Comparison of ENCODE assay signal across 12 mouse cellular contexts in genomic region chr6:17991625-17992024, GRCm38 (mm10). TPM values are rescaled to one million over a fixed set of nuclear protein-coding genes. Genes with fewer than 3 reads are reported as not detected.
DNase-seq lines count a peak whose midpoint lies in the region; ATAC-seq lines count a peak whose summit lies in the region.
"Had no signal": no experiment of that assay in that cellular context is flagged by ENCODE, and none has a peak within 500 bp of the region (broad histone marks: within the 10 kb centered on the region; RNA-seq: fewer than 3 reads in every experiment).

No protein-coding gene starts in this region.

- no peaks in the 10 kb centered on the region for H3K4me1 ChIP-seq in liver, embryonic 11.5 days (replicated peaks; ENCODE audit: control insufficient read depth, insufficient read depth, low read length)
- H3K4me1 ChIP-seq in midbrain, embryonic 14.5 days (ENCODE audit: control insufficient read depth, insufficient read depth, low read length), result no peaks in the 10 kb centered on the region
- H3K4me1 ChIP-seq: neural tube, embryonic 13.5 days had no signal

- DNase-seq in cerebellum, postnatal 25 days, result peak; percentile 12 to 26
- no peak for DNase-seq in cerebellum, adult 8-10 months
- peak; percentile 6 for DNase-seq in liver
- no peak for DNase-seq in liver, embryonic 11.5 days (ENCODE audit: low spot score)
- DNase-seq in kidney, postnatal 36 days, result peak; percentile 34 to 43
- peak; percentile 44 for DNase-seq in lung, postnatal 14 days
- DNase-seq in B cell, adult 2 months, result no peak
- no peak for DNase-seq in midbrain, embryonic 14.5 days
- DNase-seq: layer of hippocampus, adult 9-11 months had no signal

- no peak overlapping the region for H3K9ac ChIP-seq in liver, embryonic 11.5 days (ENCODE audit: low read depth, low read length)
- H3K9ac ChIP-seq in midbrain, embryonic 14.5 days (replicated peaks; ENCODE audit: low read length), result no peak overlapping the region
- H3K9ac ChIP-seq: forebrain, embryonic 13.5 days; neural tube, embryonic 13.5 days had no signal

- ATAC-seq in liver, embryonic 11.5 days (replicated peaks; ENCODE audit: low FRiP score), result no peak
- ATAC-seq in midbrain, embryonic 14.5 days (ENCODE audit: low FRiP score, low TSS enrichment), result no peak
- ATAC-seq: forebrain, embryonic 13.5 days had no signal

- H3K36me3 ChIP-seq in liver, embryonic 11.5 days (ENCODE audit: control insufficient read depth, insufficient read depth, low read length), result no peaks in the 10 kb centered on the region
- H3K36me3 ChIP-seq in midbrain, embryonic 14.5 days (ENCODE audit: control insufficient read depth, insufficient read depth, low read length), result no peaks in the 10 kb centered on the region
- H3K36me3 ChIP-seq: neural tube, embryonic 13.5 days had no signal

- no peaks in the 10 kb centered on the region for H3K27me3 ChIP-seq in liver, embryonic 11.5 days (replicated peaks; ENCODE audit: control insufficient read depth, insufficient read depth, low read length)
- no peaks in the 10 kb centered on the region for H3K27me3 ChIP-seq in midbrain, embryonic 14.5 days (ENCODE audit: control insufficient read depth, insufficient read depth, low read length)
- H3K27me3 ChIP-seq: neural tube, embryonic 13.5 days had no signal

- 51% methylated on average over 7 of the region's 7 CpGs for WGBS in liver, embryonic 11.5 days
- WGBS in midbrain, embryonic 14.5 days, result 72% methylated on average over 7 of the region's 7 CpGs

- H3K4me2 ChIP-seq in liver, embryonic 11.5 days, result no peak overlapping the region
- H3K4me2 ChIP-seq in midbrain, embryonic 14.5 days (ENCODE audit: low read length), result no peak overlapping the region
- H3K4me2 ChIP-seq: forebrain, embryonic 13.5 days; neural tube, embryonic 13.5 days had no signal

- no peak overlapping the region for H3K27ac ChIP-seq in liver, embryonic 11.5 days (ENCODE audit: low read depth, low read length)
- no peak overlapping the region for H3K27ac ChIP-seq in midbrain, embryonic 14.5 days (replicated peaks; ENCODE audit: low read depth, low read length)
- H3K27ac ChIP-seq: forebrain, embryonic 13.5 days; macrophage; neural tube, embryonic 13.5 days had no signal

- H3K9me3 ChIP-seq in liver, embryonic 11.5 days (ENCODE audit: control insufficient read depth, low read length), result no peaks in the 10 kb centered on the region
- H3K9me3 ChIP-seq in midbrain, embryonic 14.5 days (ENCODE audit: control insufficient read depth, low read length), result no peaks in the 10 kb centered on the region
- H3K9me3 ChIP-seq: forebrain, embryonic 13.5 days; neural tube, embryonic 13.5 days had no signal

- no peak overlapping the region for H3K4me3 ChIP-seq in liver, embryonic 11.5 days (ENCODE audit: low read depth, low read length)
- no peak overlapping the region for H3K4me3 ChIP-seq in midbrain, embryonic 14.5 days (replicated peaks; ENCODE audit: low read depth, low read length)
- H3K4me3 ChIP-seq: forebrain, embryonic 13.5 days; neural tube, embryonic 13.5 days had no signal

RNA-seq across cellular contexts. Expression of gene Wnt2, which starts 38.8 kb away (rescaled TPM):
- polyA plus RNA-seq in liver, embryonic 11.5 days (2014; fragmentation: Nextera tagmentation; extraction: Ambion mirVana), result 6.1 and 7.8 TPM in 2 replicates
- polyA plus RNA-seq in midbrain, embryonic 14.5 days (2014; fragmentation: Nextera tagmentation; extraction: Ambion mirVana), result 0.24 and 0.34 TPM in 2 replicates
- polyA plus RNA-seq: forebrain, embryonic 13.5 days; macrophage had no signal

Comparison
In these comparisons a context has a peak if more than half of its experiments do, and no peak if none do; other contexts are left out.
1. DNase-seq: peak in cerebellum, postnatal 25 days (2 of 2), liver (single experiment), kidney, postnatal 36 days (2 of 2) and lung, postnatal 14 days (single experiment); none in cerebellum, adult 8-10 months (single experiment), liver, embryonic 11.5 days (single experiment), B cell, adult 2 months (0 of 2) and midbrain, embryonic 14.5 days (single experiment).